Comparison of ENCODE assay signal across 14 mouse cellular contexts in the genomic region with DNA sequence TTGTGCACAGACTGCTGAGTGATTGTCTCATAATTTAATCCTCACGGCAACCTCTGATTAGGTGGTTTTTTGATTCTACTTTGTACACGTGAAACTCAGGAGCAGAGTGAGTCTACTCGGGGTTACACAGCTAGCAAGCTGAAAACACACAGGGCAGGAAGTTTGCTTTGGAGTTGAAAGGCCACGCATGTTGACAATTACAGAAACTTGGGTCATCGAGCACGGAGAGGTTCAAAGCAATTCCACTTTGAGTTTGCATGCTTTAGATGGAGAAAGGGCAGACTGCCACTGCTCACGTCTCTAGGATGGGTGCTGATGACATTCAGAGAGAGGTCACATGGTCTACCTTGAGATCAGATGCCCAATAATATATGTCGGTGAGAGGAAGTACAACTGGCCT.
DNase-seq lines count a peak whose midpoint lies in the region; ATAC-seq lines count a peak whose summit lies in the region.
"Had no signal": no experiment of that assay in that cellular context is flagged by ENCODE, and none has a peak within 500 bp of the region (broad histone marks: within the 10 kb centered on the region; RNA-seq: fewer than 3 reads in every experiment).

No protein-coding gene starts in this region.

- peak overlapping the region; percentile 78 for H3K27ac ChIP-seq in liver, embryonic 16.5 days (ENCODE audit: low read length)
- H3K27ac ChIP-seq: embryonic facial prominence, embryonic 12.5 days; heart, embryonic 13.5 days; hindbrain, embryonic 15.5 days; layer of hippocampus, adult 2 months had no signal

- H3K27me3 ChIP-seq in liver, embryonic 16.5 days (ENCODE audit: control insufficient read depth, insufficient read depth, low read depth, low read length): no peaks in the 10 kb centered on the region
- H3K27me3 ChIP-seq: embryonic facial prominence, embryonic 12.5 days; heart, embryonic 13.5 days; hindbrain, embryonic 15.5 days had no signal

- no peaks in the 10 kb centered on the region for H3K9me3 ChIP-seq in liver, embryonic 16.5 days (replicated peaks; ENCODE audit: control insufficient read depth, low read length)
- H3K9me3 ChIP-seq: embryonic facial prominence, embryonic 12.5 days; heart, embryonic 13.5 days; hindbrain, embryonic 15.5 days had no signal

- WGBS in liver, embryonic 16.5 days (ENCODE audit: insufficient replicate concordance): 52% methylated on average over 8 of the region's 8 CpGs

- peak; percentile 86 for DNase-seq in heart, adult 11 months
- DNase-seq in heart, postnatal 4 days: no peak
- DNase-seq in T-cell, adult 2 months (ENCODE audit: low spot score): peak; percentile 43
- peak; percentile 28 for DNase-seq in liver
- no peak for DNase-seq in retina, postnatal 1 day
- no peak for DNase-seq in kidney, adult 8-10 months
- DNase-seq in layer of hippocampus, adult 9-10 months (ENCODE audit: low spot score): no peak
- DNase-seq: cerebellum, adult 9-11 months had no signal

- peaks cover 15% of the 10 kb centered on the region for H3K4me1 ChIP-seq in liver, embryonic 16.5 days (ENCODE audit: control insufficient read depth, low read depth, low read length)

- H3K4me2 ChIP-seq in liver, embryonic 16.5 days (ENCODE audit: low read depth, low read length): 0 out of 2 replicates have a peak overlapping the region, but pooled peaks have one; percentile 12
- H3K4me2 ChIP-seq: embryonic facial prominence, embryonic 12.5 days; heart, embryonic 13.5 days; hindbrain, embryonic 15.5 days had no signal

- H3K4me3 ChIP-seq in liver, embryonic 16.5 days (ENCODE audit: low read depth, low read length): no peak overlapping the region
- H3K4me3 ChIP-seq: embryonic facial prominence, embryonic 12.5 days; erythroblast, embryonic 14.5 days; heart, embryonic 13.5 days; hindbrain, embryonic 15.5 days; layer of hippocampus, adult 2 months had no signal

- ATAC-seq in liver, embryonic 16.5 days (ENCODE audit: low read depth): peak; percentile 70

- H3K9ac ChIP-seq in liver, embryonic 16.5 days (ENCODE audit: low read depth, low read length): no peak overlapping the region
- H3K9ac ChIP-seq: embryonic facial prominence, embryonic 12.5 days; heart, embryonic 13.5 days; hindbrain, embryonic 15.5 days had no signal

- no peaks in the 10 kb centered on the region for H3K36me3 ChIP-seq in liver, embryonic 16.5 days (ENCODE audit: control insufficient read depth, insufficient read depth)
- H3K36me3 ChIP-seq: embryonic facial prominence, embryonic 12.5 days; hindbrain, embryonic 15.5 days had no signal

Comparison
In these comparisons a context has a peak if more than half of its experiments do, and no peak if none do; other contexts are left out.
1. DNase-seq: peak in heart, adult 11 months (single experiment), T-cell, adult 2 months (single experiment) and liver (single experiment); none in heart, postnatal 4 days (single experiment), retina, postnatal 1 day (single experiment), kidney, adult 8-10 months (0 of 2) and layer of hippocampus, adult 9-10 months (single experiment).